Mouse (Mus musculus): ENCODE measurements around the gene Gm10639. TPM values are rescaled to one million over a fixed set of nuclear protein-coding genes. Genes with fewer than 3 reads are reported as not detected.
"Not testable (repeated sequence)": the region's sequence is repeated elsewhere in the genome, so short reads cannot be mapped to it uniquely, and the experiment has no call there.

Gene Gm10639
- polyA plus RNA-seq, 1 experiment = not detected

DNA sequence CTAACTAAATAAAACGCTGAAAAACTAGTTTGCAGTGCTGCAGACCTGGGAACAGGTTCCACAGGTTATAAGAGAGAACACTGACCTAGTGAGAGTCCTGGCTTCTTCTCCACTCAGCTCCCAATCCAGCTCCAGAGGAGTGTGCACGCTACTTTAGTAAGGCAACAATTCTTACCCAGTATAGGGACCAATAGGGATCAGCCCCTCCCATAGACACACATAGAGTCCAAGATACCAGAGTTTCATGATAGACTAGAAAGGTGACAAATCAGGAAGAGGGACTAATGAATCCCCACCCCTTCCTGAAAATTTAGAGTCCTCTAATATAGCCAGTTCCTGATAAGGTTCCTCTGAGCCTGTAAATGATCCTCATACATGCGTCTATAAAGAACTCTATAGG, 57.3 kb downstream of the Gm10639 start:
- DNase-seq (ENCODE audit: low read depth) = no peak

DNA sequence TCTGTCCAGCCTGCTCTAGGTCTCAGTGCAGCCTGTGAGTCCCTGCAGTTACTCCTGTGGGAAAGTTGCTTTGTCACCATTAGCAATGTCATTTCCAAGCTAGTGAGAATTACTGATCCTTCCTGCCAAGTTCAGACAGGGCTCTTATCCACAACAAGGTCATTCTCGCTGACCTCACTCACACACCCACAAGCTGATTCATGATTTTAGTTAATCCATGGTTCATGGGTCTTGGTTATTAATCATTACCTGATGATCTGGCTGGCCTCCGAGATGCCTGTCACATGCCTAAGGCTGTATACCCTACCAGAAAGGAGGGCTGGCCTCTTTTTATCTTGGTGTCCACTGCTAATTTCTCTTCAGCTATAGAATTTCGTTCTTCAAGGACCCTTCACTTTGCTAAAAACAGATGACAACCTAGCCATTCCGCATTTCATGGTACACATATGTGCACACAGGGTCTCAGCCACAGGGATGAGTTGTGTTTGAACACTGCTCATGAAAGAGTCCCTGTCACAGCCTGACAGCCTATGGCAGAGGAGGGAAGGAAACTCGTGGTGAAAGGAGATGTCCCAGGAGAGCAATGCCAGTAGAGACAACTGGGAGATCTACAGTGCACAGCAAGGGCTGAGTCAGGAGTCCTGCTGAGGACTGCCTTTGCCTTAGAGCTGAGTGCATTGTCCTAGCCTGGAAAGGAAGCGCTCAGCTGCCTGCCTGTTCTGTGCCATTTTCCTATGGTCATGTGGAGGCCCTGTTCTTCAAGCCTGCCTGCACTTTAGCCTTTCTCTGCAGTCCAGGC, 58.7 kb downstream of the Gm10639 start:
- not testable (repeated sequence) for DNase-seq (ENCODE audit: low read depth)

DNA sequence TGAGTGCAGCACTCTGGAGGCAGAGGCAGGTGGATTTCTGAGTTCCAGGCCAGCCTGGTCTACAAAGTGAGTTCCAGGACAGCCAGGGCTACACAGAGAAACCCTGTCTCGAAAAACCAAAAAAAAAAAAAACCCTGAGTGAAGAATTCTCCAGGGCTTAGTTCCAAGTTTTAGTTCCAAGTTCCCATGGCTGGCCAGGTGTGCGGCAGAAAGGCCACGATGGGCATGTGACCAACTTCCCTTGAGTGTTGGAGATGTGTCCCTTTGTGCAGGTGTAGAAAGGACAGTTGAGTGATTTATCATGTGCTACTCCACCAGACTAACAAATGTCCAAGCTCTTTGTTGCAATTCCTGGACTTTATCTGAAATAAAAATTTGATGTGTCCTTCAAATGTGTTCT, 59.4 kb downstream of the Gm10639 start:
- DNase-seq (ENCODE audit: low read depth) = not testable (repeated sequence)

DNA sequence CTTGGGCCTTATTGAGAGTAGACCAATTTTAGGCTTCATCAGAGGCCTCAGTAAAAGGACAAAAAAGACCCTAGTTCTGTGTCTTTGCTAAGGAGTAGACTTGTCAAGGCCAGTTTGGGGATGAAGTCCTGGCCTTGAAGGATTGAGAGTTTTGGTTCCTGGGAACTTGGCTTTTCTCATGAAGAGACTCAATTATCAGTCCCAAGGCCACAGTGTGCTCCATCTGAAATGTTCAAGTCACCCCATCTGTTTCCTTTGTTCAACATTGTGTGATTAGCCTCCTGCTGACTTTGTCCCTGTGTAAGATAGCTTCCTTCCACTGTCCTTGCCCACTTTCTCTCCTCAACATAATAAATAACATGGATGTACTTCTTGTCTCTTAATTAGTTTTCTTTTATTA, 60.3 kb downstream of the Gm10639 start:
- not testable (repeated sequence) for DNase-seq (ENCODE audit: low read depth)

DNA sequence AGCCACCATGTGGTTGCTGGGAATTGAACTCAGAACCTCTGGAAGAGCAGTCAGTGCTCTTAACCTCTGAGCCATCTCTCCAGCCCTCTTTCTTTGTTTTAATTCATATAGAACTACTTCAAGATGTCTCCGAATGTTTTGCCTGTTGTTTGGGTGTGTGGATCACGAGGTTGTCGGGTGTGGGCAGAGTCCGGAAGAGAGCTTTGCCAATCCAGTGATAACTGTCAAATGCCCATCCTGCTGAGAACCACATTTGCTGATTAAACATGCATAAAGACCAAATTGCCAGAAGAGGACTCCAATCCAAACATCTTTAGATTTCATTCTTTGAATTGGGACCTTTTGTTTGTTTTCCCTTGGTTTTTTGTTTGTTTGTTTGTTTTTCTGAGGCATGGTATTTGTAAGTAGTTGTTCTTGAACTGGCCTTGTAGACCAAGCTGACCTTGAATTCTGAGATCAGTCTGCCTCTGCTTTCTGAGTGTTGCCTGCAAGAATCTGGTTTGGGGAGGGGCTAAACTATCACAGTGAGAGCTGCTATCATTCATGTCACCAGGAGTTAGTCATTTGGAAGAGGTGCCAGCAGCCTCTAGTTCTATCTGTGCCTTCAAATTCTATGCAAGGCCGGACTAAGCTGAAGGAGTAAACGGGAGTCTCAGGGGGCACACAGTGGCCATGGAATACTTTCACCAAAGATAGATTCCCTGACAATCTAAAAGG, 61.9 kb downstream of the Gm10639 start:
- no peak for DNase-seq (ENCODE audit: low read depth)

Other genes starting within 250 kb of the Gm10639 start
- gene Gcm1, start 238.0 kb upstream of the Gm10639 start, polyA plus RNA-seq (2012; rRNA removed) = not detected in 2 replicates
- 76.2 and 92.5 TPM in 2 replicates for gene Fbxo9, start 180.9 kb upstream of the Gm10639 start, polyA plus RNA-seq (2012; rRNA removed)
- gene Ick, start 180.7 kb upstream of the Gm10639 start, polyA plus RNA-seq (2012; rRNA removed) = 16.0 and 17.3 TPM in 2 replicates
- 22.8 and 26.6 TPM in 2 replicates for gene Gsta4, start 107.1 kb upstream of the Gm10639 start, polyA plus RNA-seq (2012; rRNA removed)
- gene Gsta1, start 59.3 kb upstream of the Gm10639 start, polyA plus RNA-seq (2012; rRNA removed) = not detected in 2 replicates
- gene Gm3776, start 32.8 kb upstream of the Gm10639 start, polyA plus RNA-seq (2012; rRNA removed) = 0.34 TPM in 1 of 2 replicates, not detected in the other
- gene Omt2a, start 24.9 kb downstream of the Gm10639 start, polyA plus RNA-seq (2012; rRNA removed) = not detected in 2 replicates
- not detected in 2 replicates for gene Omt2b, start 37.7 kb downstream of the Gm10639 start, polyA plus RNA-seq (2012; rRNA removed)
- gene Gsta2, start 65.9 kb downstream of the Gm10639 start, polyA plus RNA-seq (2012; rRNA removed) = 1.9 and 2.5 TPM in 2 replicates
- gene Dppa5a, start 78.3 kb downstream of the Gm10639 start, polyA plus RNA-seq (2012; rRNA removed) = not detected in 2 replicates
- gene Ooep, start 88.8 kb downstream of the Gm10639 start, polyA plus RNA-seq (2012; rRNA removed) = not detected in 2 replicates
- gene Ddx43, start 105.9 kb downstream of the Gm10639 start, polyA plus RNA-seq (2012; rRNA removed) = 0.11 TPM in 1 of 2 replicates, not detected in the other
- 0.34 and 0.41 TPM in 2 replicates for gene Cgas, start 153.3 kb downstream of the Gm10639 start, polyA plus RNA-seq (2012; rRNA removed)
- gene Mto1, start 158.3 kb downstream of the Gm10639 start, polyA plus RNA-seq (2012; rRNA removed) = 10.5 and 12.0 TPM in 2 replicates
- gene Gm17324, start 158.9 kb downstream of the Gm10639 start, polyA plus RNA-seq (2012; rRNA removed) = 0.72 and 0.79 TPM in 2 replicates
- 5,649 and 5,990 TPM in 2 replicates for gene Eef1a1, start 199.2 kb downstream of the Gm10639 start, polyA plus RNA-seq (2012; rRNA removed)